Mouse (Mus musculus): Measurements from ENCODE around the gene Hao1. TPM values are rescaled to one million over a fixed set of nuclear protein-coding genes. Genes with fewer than 3 reads are reported as not detected.

Hao1 gene
- polyA plus RNA-seq, 1 experiment: not detected

GRCm38 (mm10) chr2:134499777-134500176 is 54.4 kb downstream of the Hao1 start:
- no peak for DNase-seq
- TF ChIP-seq POLR2A (IDR thresholded peaks at IDR 0.05; ENCODE audit: low read depth, low read length) (no peak), CTCF (conservative IDR thresholded peaks at IDR 0.05; ENCODE audit: insufficient read depth, insufficient read length, low read depth, low read length) (no peak)
- no peaks in the 10 kb centered on the region for H3K27me3 ChIP-seq (replicated peaks; ENCODE audit: control insufficient read depth, insufficient read depth, low read length)
- 77% methylated on average over 3 of the region's 3 CpGs for WGBS
- no peaks in the 10 kb centered on the region for H3K36me3 ChIP-seq (ENCODE audit: control insufficient read depth, insufficient read depth, low read length)
- H3K27ac ChIP-seq (ENCODE audit: insufficient read depth, low read depth, low read length): no peak overlapping the region
- no peaks in the 10 kb centered on the region for H3K4me1 ChIP-seq (ENCODE audit: control insufficient read depth, insufficient read depth, low read length)
- H3K4me3 ChIP-seq (ENCODE audit: insufficient read depth, low read depth, low read length): no peak overlapping the region

- TF ChIP-seq POLR2A (IDR thresholded peaks at IDR 0.05; ENCODE audit: low read depth, low read length): no peak
- no peak for TF ChIP-seq CTCF (conservative IDR thresholded peaks at IDR 0.05; ENCODE audit: insufficient read depth, insufficient read length, low read depth, low read length)
- H3K4me1 ChIP-seq (ENCODE audit: control insufficient read depth, insufficient read depth, low read length): no peaks in the 10 kb centered on the region
- H3K27ac ChIP-seq (ENCODE audit: insufficient read depth, low read depth, low read length): no peak overlapping the region
- 76% methylated on average over 7 of the region's 7 CpGs for WGBS
- no peaks in the 10 kb centered on the region for H3K36me3 ChIP-seq (ENCODE audit: control insufficient read depth, insufficient read depth, low read length)
- no peak for DNase-seq
- H3K27me3 ChIP-seq (replicated peaks; ENCODE audit: control insufficient read depth, insufficient read depth, low read length): no peaks in the 10 kb centered on the region
- H3K4me3 ChIP-seq (ENCODE audit: insufficient read depth, low read depth, low read length): no peak overlapping the region
These were observed 55.7 kb downstream of the Hao1 start for GRCm38 (mm10) chr2:134498450-134498849.

GRCm38 (mm10) chr2:134488671-134489070 is 65.5 kb downstream of the Hao1 start:
- TF ChIP-seq CTCF (conservative IDR thresholded peaks at IDR 0.05; ENCODE audit: insufficient read depth, insufficient read length, low read depth, low read length): no peak
- TF ChIP-seq POLR2A (IDR thresholded peaks at IDR 0.05; ENCODE audit: low read depth, low read length): no peak

GRCm38 (mm10) chr2:134486055-134486834 is 67.9 kb downstream of the Hao1 start:
- Histone ChIP-seq H3K27ac (ENCODE audit: insufficient read depth, low read depth, low read length) (no peak overlapping the region), H3K4me3 (ENCODE audit: insufficient read depth, low read depth, low read length) (no peak overlapping the region), H3K4me1 (ENCODE audit: control insufficient read depth, insufficient read depth, low read length) (no peaks in the 10 kb centered on the region), H3K36me3 (ENCODE audit: control insufficient read depth, insufficient read depth, low read length) (no peaks in the 10 kb centered on the region), H3K27me3 (replicated peaks; ENCODE audit: control insufficient read depth, insufficient read depth, low read length) (no peaks in the 10 kb centered on the region)
- no peak for DNase-seq
- 41% methylated on average over 11 of the region's 11 CpGs for WGBS
- no peak for TF ChIP-seq CTCF (conservative IDR thresholded peaks at IDR 0.05; ENCODE audit: insufficient read depth, insufficient read length, low read depth, low read length)
- TF ChIP-seq POLR2A (IDR thresholded peaks at IDR 0.05; ENCODE audit: low read depth, low read length): no peak

More at GRCm38 (mm10) chr2:134488671-134489070, 65.5 kb downstream of the Hao1 start:
- no peak overlapping the region for H3K27ac ChIP-seq (ENCODE audit: insufficient read depth, low read depth, low read length)
- no peaks in the 10 kb centered on the region for H3K4me1 ChIP-seq (ENCODE audit: control insufficient read depth, insufficient read depth, low read length)
- no peaks in the 10 kb centered on the region for H3K27me3 ChIP-seq (replicated peaks; ENCODE audit: control insufficient read depth, insufficient read depth, low read length)
- WGBS: 84% methylated on average over 6 of the region's 6 CpGs
- no peak for DNase-seq
- H3K4me3 ChIP-seq (ENCODE audit: insufficient read depth, low read depth, low read length): no peak overlapping the region
- no peaks in the 10 kb centered on the region for H3K36me3 ChIP-seq (ENCODE audit: control insufficient read depth, insufficient read depth, low read length)

DNA sequence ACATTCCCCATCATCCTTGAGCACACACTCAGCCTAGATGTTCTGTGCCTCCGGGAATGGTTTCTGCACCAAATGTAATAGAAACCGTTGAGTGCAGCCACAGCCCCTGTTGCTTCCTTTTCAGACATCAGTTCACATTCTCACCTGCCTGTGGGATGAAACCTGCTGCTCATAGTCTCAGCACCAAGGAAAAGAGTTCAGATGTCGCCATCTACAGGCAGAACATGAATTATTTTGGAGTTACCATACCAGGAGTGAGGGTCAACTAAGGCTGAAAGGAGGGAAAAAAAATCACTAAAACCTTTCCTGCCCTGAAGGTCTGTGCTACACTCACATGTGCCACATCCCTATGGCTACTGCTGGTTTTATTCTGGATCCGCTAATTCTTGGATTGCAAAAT is 71.5 kb downstream of the Hao1 start:
- H3K36me3 ChIP-seq (ENCODE audit: control insufficient read depth, insufficient read depth, low read length): no peaks in the 10 kb centered on the region
- no peaks in the 10 kb centered on the region for H3K27me3 ChIP-seq (replicated peaks; ENCODE audit: control insufficient read depth, insufficient read depth, low read length)
- H3K4me1 ChIP-seq (ENCODE audit: control insufficient read depth, insufficient read depth, low read length): no peaks in the 10 kb centered on the region
- 28% methylated on average over 4 of the region's 4 CpGs for WGBS
- H3K27ac ChIP-seq (ENCODE audit: insufficient read depth, low read depth, low read length): no peak overlapping the region
- peak; percentile 6 for DNase-seq
- no peak for TF ChIP-seq POLR2A (IDR thresholded peaks at IDR 0.05; ENCODE audit: low read depth, low read length)
- TF ChIP-seq CTCF (conservative IDR thresholded peaks at IDR 0.05; ENCODE audit: insufficient read depth, insufficient read length, low read depth, low read length): peak; percentile 26; the same call in 1 of the 2 replicates
- H3K4me3 ChIP-seq (ENCODE audit: insufficient read depth, low read depth, low read length): no peak overlapping the region

- H3K36me3 ChIP-seq (ENCODE audit: control insufficient read depth, insufficient read depth, low read length): no peaks in the 10 kb centered on the region
- TF ChIP-seq POLR2A (IDR thresholded peaks at IDR 0.05; ENCODE audit: low read depth, low read length): no peak
- TF ChIP-seq CTCF (conservative IDR thresholded peaks at IDR 0.05; ENCODE audit: insufficient read depth, insufficient read length, low read depth, low read length): peak; percentile 77
- no peak overlapping the region for H3K4me3 ChIP-seq (ENCODE audit: insufficient read depth, low read depth, low read length)
- no peak overlapping the region for H3K27ac ChIP-seq (ENCODE audit: insufficient read depth, low read depth, low read length)
- 8% methylated on average over 8 of the region's 8 CpGs for WGBS
- peak; percentile 73 for DNase-seq
- H3K4me1 ChIP-seq (ENCODE audit: control insufficient read depth, insufficient read depth, low read length): no peaks in the 10 kb centered on the region
- H3K27me3 ChIP-seq (replicated peaks; ENCODE audit: control insufficient read depth, insufficient read depth, low read length): no peaks in the 10 kb centered on the region
These were observed 72.4 kb downstream of the Hao1 start for GRCm38 (mm10) chr2:134481759-134482158.

GRCm38 (mm10) chr2:134481174-134481573 is 73.0 kb downstream of the Hao1 start:
- WGBS: 88% methylated on average over 6 of the region's 6 CpGs
- Histone ChIP-seq H3K4me1 (ENCODE audit: control insufficient read depth, insufficient read depth, low read length) (no peaks in the 10 kb centered on the region), H3K27me3 (replicated peaks; ENCODE audit: control insufficient read depth, insufficient read depth, low read length) (no peaks in the 10 kb centered on the region), H3K4me3 (ENCODE audit: insufficient read depth, low read depth, low read length) (no peak overlapping the region), H3K36me3 (ENCODE audit: control insufficient read depth, insufficient read depth, low read length) (no peaks in the 10 kb centered on the region), H3K27ac (ENCODE audit: insufficient read depth, low read depth, low read length) (no peak overlapping the region)
- no peak for DNase-seq
- TF ChIP-seq POLR2A (IDR thresholded peaks at IDR 0.05; ENCODE audit: low read depth, low read length): no peak
